Mouse (Mus musculus): ENCODE measurements around the gene Tbc1d8.

The Tbc1d8 gene

DNA sequence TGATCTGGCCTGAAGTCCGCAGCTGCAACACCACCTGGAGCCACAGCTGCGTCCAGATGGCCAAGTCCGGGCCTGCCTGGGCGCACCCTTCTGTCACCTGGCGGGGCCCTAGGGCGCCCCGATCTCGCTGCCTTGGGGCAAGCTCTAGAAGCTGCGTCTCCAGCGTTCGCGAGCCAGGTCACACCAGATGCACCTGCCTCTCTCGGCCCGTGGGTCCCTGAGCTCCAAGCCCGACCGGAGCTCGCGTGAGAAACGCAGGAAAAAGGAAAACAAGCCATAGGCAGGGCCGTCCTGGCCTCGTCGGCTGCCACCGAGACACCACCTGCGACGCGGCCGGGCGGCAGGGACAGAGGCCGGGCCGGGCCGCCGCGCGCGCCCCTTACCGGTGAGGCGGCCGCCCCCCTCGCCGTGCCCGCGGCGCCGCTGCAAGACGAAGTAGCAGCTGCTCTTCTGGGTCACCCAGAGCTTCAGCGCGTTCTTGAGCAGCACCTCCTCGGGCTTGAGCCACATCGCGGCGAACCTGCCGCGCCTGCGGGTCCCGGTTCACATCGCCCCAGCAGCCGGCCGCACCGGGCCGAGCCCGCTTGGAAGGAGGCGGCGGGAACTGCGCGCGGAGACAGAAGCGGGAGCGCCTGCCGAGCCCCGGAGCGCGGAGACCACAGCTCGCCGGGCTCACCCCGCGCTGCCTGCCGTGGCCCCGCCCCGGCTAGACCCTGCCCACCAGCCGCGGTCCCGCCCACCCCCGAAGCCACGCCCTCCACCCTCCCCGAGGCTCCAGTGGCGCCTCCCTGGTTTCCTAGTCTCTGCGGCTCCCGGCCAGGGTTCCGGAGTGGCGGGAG lies at the start of gene Tbc1d8:
TSS of gene Tbc1d8 (minus strand) at position 699 of the 839 bp plus-strand sequence.
- peak; percentile 60 for DNase-seq (ENCODE audit: low read depth, low spot score)

DNA sequence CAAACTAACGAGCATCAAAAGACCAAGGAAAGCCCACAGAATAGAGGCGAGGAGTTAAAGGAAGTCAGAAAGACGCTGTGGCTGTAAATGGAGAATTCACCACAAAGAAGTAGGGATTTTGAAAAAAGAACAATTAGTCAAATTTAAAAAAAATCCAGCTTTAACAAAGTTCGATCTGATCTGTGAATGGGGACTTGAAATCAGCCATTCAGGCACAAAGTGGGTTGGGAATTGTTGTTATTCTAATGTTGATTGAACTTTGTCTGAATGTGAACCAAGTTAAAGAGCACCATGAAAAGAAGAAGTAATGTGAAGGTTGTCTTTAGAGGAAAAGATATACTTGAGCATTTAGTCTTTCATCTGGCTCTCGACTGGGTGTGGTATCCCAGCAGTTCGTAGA lies 49.8 kb upstream of the Tbc1d8 start:
- no peak for DNase-seq (ENCODE audit: low read depth, low spot score)

DNA sequence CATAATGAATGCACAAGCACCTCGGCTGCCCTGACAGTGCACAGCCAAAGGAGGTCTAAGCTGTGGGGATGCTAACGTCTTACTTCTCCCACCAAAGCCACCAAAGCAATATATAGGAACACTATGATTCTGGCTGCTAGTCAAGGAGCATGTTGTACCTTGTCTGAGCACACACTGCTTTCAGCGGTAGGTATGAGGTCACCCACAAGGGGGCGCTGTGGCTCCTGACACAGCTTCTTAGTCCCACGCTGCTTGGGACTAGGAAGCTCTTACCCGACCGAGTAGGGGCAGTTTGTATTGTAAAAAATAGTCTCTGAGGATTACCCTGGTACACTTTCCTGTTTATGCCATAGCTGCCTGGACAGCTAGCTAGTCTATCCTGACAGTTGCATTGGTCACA lies 48.9 kb upstream of the Tbc1d8 start:
- DNase-seq (ENCODE audit: low read depth, low spot score) = peak; percentile 74

DNA sequence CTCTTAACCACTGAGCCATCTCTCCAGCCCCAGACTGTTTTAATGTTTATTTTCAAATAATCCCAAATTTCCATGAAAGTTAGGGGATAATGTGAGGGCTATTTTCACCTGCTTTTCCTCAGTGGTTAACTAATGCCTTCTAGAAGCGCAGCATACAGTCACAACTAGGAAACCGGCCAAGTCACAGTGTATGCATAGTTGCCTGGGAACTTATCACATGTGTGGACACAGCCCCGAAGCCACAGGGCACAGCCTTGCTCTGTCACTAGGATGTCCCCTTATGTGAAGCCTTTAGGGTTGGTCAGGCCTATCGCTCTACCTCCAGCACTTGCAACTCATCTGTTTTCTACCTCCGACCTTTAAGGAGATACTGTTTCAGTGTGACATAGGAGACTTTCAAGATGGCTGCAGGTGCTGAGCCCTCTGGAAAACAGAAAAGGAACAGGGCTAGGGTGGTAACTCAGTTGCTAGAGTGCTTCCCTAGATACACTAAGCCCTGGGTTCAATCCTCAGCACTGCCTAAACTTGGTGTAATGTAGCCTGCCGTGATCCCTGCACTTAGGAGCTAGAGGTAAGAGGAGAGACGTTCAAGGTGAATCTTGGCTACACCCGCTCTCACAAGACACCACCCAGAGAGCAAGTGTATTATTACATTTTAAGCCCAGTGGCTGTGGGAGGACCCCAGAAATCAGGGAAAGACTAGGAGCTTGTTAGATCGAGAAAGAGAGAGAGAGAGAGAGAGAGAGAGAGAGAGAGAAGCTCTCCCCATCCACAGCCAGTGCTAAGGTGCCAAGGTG lies 48.0 kb upstream of the Tbc1d8 start:
- no peak for DNase-seq (ENCODE audit: low read depth, low spot score)

DNA sequence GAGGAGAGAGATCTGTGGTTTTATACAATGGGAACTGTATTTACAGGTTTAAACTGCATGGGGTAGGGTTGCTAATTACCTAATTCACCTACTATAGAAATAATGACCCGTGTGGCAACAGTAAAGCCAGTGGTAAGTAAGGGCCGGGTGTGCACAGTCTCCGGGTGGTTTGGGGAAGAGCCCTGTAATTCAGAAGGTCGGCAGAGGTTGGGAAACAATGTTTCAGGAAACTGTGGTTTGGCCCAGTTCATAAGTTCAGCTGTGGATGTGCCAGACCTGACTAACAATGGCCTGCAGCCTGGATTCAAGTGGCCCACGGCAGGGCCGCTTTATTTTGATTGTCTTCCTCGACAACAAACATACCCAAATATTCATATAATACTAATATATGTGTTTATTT lies 47.2 kb upstream of the Tbc1d8 start:
- no peak for DNase-seq (ENCODE audit: low read depth, low spot score)

DNA sequence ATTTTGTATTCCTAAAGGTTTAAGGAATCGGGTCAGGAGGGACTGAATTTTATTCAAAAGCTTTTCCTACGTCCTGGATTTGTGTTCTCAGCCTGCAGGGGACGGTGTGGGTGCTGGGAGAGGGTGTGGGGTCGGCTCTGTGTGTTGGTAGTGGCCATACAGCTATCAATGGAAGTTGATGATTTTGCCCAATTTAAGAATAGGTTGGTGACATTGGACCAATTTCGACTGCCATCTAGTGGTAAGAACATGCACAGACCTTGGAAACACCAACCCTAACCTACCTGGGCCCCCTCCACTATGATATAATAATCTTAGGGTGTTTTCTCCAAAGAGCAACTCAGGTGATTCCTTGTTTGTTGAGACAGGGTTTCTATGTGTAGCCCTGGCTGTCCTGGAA lies 44.0 kb upstream of the Tbc1d8 start:
- DNase-seq (ENCODE audit: low read depth, low spot score) = no peak

DNA sequence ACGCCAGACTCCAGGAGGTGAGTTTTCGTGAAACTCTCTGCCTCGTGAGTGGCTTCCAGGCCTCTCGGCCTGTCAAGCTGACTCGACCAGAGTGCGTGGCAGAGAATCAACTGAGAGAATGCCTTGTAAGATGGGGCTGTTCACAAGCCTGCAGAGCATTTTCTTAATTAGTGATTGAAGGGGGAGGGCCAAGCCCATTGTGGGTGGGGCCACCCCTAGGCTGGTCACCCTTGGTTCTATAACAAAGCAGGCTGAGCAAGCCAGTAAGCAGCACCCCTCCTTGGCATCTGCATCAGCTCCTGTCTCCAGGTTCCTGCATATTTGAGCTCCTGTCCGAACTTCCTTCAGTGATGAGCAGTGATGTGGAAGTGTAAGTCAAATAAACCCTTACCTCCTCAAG lies 42.8 kb upstream of the Tbc1d8 start:
- no peak for DNase-seq (ENCODE audit: low read depth, low spot score)

DNA sequence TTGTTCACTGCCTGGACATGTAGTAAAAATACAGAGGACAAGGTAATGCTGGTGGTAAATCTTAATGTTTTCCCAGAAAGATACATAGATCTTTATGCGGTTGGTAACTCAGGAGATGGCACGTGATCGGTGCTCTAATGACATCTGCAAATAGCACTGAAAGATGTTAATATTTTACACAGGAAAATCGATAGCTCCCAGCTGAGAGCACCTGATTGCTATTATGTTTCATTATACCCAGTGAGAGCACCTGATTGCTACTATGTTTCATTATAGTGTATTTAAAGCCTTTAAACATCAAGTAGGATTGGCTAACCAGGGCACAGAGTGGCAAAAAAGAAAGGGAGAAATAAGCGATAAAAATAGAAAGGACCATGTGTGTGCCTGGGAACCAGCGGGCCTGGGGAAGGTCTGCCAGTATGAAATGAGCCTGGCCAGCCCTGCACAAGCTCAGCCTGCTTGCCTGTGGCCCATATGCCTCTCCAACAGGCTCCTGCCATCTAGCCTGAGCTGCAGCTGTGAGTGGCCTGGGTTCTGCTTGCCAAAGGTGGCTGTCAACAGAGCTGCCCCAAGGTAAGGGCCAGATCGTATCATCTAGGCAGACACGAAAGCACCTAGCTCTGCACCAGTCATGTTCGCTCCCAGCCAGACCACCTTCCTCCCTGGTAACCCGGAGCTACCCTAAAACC lies 36.9 kb upstream of the Tbc1d8 start:
- DNase-seq (ENCODE audit: low read depth, low spot score) = no peak

DNA sequence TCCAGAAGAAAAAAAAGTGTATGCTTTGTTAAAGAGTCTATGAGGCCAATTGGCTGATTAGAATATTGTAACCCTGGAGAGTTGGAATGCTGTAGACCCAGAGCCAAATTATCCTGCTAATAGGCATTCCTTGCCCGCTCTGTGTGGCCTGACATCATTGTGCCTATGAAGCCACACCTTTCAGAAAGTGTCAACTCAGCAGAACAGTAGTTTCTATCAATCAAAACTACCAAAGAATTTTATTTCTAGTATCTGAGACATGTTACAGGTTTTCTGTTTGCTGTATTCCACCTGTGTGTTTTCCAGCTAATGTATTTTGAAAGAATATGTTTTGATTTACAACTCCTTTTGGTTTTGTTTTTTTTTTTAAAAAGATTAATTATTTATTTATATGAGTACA lies 33.6 kb upstream of the Tbc1d8 start:
- no peak for DNase-seq (ENCODE audit: low read depth, low spot score)

DNA sequence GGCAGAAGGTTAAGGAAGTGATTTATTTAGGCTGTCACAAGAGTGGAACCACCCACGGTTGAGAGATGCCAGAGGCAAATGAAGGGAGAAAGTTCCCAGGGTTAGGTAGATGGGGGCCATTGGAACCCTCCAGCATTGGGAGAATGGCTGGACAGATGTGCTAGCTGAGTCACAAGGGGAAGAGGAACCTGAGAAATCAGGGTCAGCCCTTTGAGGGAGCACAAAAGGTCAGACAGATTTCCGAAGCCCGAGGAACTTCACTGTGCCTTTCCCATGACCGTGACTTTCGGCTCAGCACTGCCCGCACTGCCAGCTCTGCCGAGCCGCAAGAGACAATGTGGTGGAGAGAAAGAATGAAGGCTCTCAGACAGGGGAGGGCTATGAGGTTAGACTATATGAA lies 33.2 kb upstream of the Tbc1d8 start:
- no peak for DNase-seq (ENCODE audit: low read depth, low spot score)

DNA sequence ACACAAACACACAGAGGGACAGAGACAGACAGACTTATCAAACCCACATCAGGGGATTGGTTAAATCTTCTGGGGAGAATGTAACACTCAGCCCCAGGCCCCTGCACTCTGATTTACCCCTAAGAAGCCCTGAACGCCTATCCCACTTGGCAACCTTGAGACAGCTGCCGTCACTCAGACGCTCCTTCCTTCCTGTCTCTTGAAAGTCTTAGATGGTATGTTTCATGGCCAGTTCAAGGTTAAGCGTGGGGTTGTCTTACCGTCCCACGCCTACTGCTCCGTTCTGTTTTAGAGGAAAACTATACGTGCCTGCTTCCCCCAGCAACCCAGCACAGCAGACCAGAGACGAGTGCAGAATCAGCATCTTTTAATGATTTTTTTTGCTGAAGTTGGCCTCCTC lies 27.0 kb upstream of the Tbc1d8 start:
- DNase-seq (ENCODE audit: low read depth, low spot score) = no peak

DNA sequence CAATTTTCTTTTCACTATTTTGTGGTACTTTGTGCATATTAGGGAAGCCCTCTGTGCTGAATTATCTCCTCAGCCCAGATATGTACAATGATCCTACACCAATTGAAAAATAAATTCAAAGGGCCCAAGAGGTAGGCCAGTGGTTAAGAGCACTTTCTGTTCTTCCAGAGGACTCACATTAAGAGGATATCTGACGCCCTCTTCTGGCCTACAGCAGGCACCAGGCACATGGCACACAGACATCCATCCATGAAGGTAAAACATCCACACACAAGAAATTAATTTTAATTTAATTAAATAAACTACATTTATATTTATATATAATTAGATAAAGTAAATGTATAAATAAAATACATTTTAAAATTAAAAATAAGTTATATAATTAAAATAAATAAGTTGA lies 25.7 kb upstream of the Tbc1d8 start:
- no peak for DNase-seq (ENCODE audit: low read depth, low spot score)

DNA sequence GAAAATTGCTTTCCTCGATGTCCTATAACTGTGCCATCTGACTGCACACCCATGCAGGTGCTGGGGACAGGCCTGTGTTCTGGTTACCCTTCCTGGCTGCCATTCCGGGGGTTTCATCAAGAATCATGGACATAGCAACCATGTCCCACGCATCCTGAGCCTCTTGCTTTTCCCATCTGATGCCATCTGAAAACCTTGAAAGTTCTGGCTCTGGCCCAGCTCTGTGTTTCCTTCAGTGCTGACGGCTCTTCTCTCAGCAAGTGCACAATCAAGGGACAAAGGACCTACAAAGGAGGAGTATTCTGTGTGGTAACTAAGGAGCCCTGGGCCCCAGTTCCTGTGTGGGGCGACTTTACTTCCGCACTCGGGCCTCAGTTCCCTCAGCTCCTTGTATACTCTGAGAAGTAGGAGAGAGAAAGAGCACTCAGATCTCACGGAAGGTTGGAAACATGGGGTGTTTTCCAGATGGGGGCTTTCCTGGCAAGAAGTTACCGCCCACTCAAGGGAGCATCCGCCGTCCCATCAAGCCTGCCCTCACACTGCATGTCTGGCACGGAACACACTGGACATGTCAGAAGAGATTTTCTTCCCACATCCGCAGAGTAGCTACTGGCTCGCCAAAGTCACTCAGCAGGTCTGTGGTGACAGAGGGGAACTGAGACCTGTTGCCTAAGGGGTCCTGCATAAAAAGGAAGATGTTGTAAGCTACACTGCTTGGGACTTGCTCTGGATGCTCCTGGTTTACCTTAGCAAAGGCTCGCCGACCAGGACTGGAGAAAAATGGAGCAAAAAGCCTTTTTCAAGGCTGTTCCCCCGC lies 24.5 kb upstream of the Tbc1d8 start:
- DNase-seq (ENCODE audit: low read depth, low spot score) = no peak

DNA sequence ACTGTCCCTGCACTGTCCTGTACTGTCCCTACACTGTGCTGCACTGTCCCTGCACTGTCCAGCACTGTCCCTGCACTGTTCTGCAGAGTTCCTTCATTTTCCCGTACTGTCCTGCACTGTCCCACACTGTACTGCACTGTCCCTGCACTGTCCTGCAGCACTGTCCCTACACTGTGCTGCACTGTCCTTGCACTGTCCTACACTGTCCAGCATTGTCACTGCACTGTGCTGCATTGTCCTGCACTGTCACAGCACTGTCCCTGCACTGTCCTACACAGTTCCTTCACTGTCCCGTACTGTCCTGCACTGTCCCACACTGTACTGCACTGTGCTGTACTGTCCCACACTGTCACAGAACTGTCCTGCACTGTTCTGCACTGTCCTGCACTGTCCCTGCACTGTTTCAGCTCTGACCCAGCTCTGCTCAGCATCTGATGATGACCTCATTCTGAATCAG lies 21.0 kb upstream of the Tbc1d8 start:
- no peak for DNase-seq (ENCODE audit: low read depth, low spot score)

DNA sequence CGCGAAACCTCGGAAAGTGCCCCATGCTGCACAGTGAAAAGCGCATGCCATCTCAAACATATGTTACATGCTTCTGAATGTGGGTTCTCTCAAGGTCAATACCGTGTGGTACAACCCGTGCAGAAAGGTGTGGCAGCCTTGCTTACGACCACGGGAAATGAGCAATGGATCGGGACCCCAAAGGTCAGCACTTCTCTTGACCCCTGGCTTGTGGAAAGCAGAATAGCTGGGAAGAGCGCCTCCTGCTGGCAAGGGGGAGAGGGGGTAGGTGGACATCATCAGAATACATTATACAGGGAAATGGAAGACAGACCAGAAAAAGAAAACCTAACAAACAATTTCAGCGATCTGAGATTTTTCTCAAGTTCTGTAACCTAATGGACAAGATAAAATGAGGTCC lies 19.2 kb upstream of the Tbc1d8 start:
- DNase-seq (ENCODE audit: low read depth, low spot score) = no peak

DNA sequence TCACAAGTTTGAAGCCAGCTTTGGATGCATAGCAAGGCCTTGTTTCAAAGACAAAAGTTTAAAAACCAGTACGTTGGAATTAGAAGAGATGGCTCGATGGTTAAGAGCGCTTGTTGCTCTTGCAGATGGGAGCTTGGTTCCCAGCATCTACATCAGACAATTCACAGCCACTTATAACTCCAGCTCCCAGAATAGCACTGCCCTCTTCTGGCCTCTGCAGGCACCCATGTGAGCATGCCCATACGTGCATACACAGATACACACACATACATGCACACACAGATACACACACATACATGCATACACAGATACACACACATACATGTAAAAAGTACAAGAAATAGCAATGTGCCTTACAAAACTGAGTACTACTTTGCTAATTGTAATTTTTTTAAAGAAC lies 18.4 kb upstream of the Tbc1d8 start:
- DNase-seq (ENCODE audit: low read depth, low spot score) = no peak

DNA sequence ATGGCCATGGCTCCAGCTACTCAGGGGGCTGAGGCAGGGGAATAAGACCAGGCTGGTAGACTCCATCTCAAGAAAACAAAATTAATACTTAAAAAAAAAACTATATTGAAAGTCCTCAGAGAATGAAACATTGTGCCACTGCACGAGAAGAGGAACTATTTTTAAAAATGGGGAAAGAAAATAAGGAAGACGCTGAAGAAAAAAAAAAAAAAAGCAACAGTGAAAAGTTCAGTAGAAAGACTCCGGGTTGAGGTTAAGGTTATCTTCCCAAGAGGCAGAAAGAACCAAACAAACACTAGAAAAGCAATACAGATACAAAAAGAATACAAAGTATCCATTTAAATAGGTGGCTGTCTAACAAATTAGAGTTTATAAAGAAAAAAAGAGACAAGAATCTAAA lies 15.1 kb upstream of the Tbc1d8 start:
- no peak for DNase-seq (ENCODE audit: low read depth, low spot score)

DNA sequence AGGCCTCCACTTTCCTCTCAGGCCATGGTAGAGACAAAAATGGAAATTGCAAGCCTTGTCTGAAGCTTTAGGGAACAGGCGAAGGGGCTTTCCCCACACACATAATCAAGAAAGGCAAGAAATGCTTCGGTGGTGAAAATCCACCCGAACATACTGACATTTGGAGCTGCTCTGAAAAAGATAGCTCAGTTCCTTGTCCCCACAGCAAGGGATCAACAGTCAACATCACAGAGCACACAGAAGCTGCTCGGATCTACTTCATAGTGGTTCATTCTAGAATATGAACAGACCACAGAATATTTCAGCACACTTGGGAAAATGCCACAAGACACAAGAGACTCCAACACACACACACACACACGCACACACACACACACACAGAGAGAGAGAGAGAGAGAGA lies 14.6 kb upstream of the Tbc1d8 start:
- no peak for DNase-seq (ENCODE audit: low read depth, low spot score)

DNA sequence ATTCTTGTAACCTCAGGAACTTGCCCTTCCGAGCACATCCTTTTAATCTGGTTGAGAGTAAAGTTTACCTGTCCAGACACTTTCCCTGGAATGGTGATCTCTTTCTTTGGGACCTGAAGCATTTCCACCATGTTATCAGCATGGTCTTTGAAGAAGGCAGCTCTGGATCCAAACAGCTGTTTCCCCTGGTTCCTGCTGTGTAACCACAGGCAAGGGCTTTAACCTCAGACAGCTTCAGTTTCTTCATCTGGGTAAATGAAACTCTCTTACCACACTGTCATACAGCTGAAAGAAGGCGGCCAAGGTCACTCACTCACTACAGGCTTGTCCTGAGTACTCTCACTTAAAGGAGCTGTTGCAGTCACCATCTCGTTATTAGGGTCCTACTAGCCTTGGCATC lies 8.8 kb upstream of the Tbc1d8 start:
- DNase-seq (ENCODE audit: low read depth, low spot score) = no peak

DNA sequence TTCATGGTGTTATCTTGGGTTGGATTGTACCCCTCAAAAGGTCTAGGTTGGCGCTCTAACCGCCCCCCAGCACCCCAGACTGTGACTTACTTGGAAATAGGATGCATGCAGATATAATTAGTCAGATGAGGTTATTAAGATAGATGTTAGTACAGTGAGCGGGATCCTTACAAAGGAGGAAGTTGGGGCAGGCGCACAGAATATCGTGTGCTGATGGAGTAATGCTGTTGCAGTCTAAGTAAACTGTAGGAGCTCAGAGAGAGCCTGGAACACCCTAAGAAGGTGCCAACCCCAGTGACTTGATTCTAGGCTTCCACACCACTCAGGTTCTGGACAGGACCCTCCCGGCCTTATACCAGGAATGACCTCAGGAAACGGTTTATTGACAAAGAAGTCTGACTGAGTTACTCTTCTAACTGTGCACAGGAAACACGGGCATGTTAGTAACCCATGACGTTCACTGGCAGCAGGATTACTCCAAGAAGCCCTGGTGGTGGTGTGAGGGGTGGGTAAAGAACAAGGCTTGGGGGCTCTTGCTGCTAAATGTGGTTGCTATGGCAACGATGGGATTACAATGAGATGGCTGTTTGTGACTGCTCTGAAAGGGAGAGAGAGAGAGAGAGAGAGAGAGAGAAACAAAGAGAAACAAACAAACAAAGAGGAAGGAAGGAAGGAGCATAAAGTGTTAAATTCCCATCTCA lies 3.7 kb upstream of the Tbc1d8 start:
- DNase-seq (ENCODE audit: low read depth, low spot score) = no peak

DNA sequence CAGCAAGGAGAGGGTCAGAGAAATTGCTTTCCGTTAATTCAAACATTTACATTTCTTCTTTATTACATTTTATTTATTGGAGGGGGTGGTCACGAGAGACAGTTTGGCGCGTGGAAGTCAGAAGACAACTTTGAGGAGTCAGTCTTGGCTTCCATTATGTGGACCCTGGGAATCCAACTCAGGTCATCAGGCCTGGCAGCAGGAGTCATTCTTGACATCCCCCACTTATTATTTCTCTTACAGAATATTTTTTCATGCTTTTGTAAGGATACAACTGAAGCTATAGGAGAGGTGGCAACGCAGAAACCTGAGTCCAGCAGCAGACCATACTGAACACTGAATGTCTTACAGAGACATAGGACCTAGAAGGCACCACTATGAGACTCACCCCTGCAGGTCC lies 699 bp upstream of the Tbc1d8 start:
- DNase-seq (ENCODE audit: low read depth, low spot score) = no peak
